Mouse (Mus musculus): ENCODE measurements around the gene Nyap1. TPM values are rescaled to one million over a fixed set of nuclear protein-coding genes. Genes with fewer than 3 reads are reported as not detected.

Gene Nyap1
- polyA plus RNA-seq, 1 experiment from 2014 or later: 5.1 TPM

- Histone ChIP-seq H3K36me3 (peaks cover 44% of the 10 kb centered on the region), H3K4me3 (peak overlapping the region; percentile 98), H3K27ac (replicated peaks) (peak overlapping the region; percentile 93), H3K4me1 (peaks cover 50% of the 10 kb centered on the region), H3K9me3 (replicated peaks) (no peaks in the 10 kb centered on the region), H3K27me3 (ENCODE audit: low read depth, poor library complexity, severe bottlenecking) (no peaks in the 10 kb centered on the region)
- DNase-seq (ENCODE audit: low spot score): peak; percentile 55
- WGBS: under 1% methylated on average over 83 of the region's 83 CpGs
Measured at GRCm38 (mm10) chr5:137779053-137779933, 37.9 kb upstream of the Nyap1 start.

GRCm38 (mm10) chr5:137778635-137779034 is 37.2 kb upstream of the Nyap1 start, which contains the start of gene Ppp1r35:
TSS of gene Ppp1r35 (plus strand) at chr5:137778849.
- peak; percentile 97 for DNase-seq (ENCODE audit: low spot score)
- under 1% methylated on average over 31 of the region's 31 CpGs for WGBS
- Histone ChIP-seq H3K36me3 (peaks cover 37% of the 10 kb centered on the region), H3K27ac (replicated peaks) (peak within 1 kb of the TSS; percentile 93), H3K4me3 (peak within 1 kb of the TSS; percentile 98), H3K27me3 (ENCODE audit: low read depth, poor library complexity, severe bottlenecking) (no peaks in the 10 kb centered on the region), H3K9me3 (replicated peaks) (no peaks in the 10 kb centered on the region), H3K4me1 (peaks cover 43% of the 10 kb centered on the region)

GRCm38 (mm10) chr5:137777267-137777845 is 35.9 kb upstream of the Nyap1 start:
- Histone ChIP-seq H3K27ac (replicated peaks) (no peak overlapping the region), H3K27me3 (ENCODE audit: low read depth, poor library complexity, severe bottlenecking) (no peaks in the 10 kb centered on the region), H3K4me1 (peaks cover 30% of the 10 kb centered on the region), H3K4me3 (peak overlapping the region; percentile 98; the same call in 1 of the 2 replicates), H3K9me3 (replicated peaks) (no peaks in the 10 kb centered on the region), H3K36me3 (peaks cover 25% of the 10 kb centered on the region)
- DNase-seq (ENCODE audit: low spot score): no peak
- WGBS: 94% methylated on average over 7 of the region's 7 CpGs

- H3K4me3 ChIP-seq: no peak overlapping the region
Measured at GRCm38 (mm10) chr5:137776408-137776918, 35.1 kb upstream of the Nyap1 start.

GRCm38 (mm10) chr5:137775587-137776290 is 34.3 kb upstream of the Nyap1 start:
- no peaks in the 10 kb centered on the region for H3K27me3 ChIP-seq (ENCODE audit: low read depth, poor library complexity, severe bottlenecking)
- H3K4me1 ChIP-seq: peaks cover 20% of the 10 kb centered on the region
- H3K9me3 ChIP-seq (replicated peaks): no peaks in the 10 kb centered on the region
- WGBS: 92% methylated on average over 2 of the region's 2 CpGs
- no peak for DNase-seq (ENCODE audit: low spot score)
- no peak overlapping the region for H3K27ac ChIP-seq (replicated peaks)
- H3K36me3 ChIP-seq: peaks cover 8% of the 10 kb centered on the region
- H3K4me3 ChIP-seq: no peak overlapping the region

More at GRCm38 (mm10) chr5:137776408-137776918, 35.1 kb upstream of the Nyap1 start:
- WGBS: 49% methylated on average over 5 of the region's 5 CpGs
- Histone ChIP-seq H3K27me3 (ENCODE audit: low read depth, poor library complexity, severe bottlenecking) (no peaks in the 10 kb centered on the region), H3K27ac (replicated peaks) (no peak overlapping the region), H3K4me1 (peaks cover 21% of the 10 kb centered on the region), H3K9me3 (replicated peaks) (no peaks in the 10 kb centered on the region), H3K36me3 (peaks cover 16% of the 10 kb centered on the region)
- DNase-seq (ENCODE audit: low spot score): no peak

- Histone ChIP-seq H3K4me1 (peaks cover 13% of the 10 kb centered on the region), H3K27ac (replicated peaks) (no peak overlapping the region), H3K27me3 (ENCODE audit: low read depth, poor library complexity, severe bottlenecking) (no peaks in the 10 kb centered on the region), H3K36me3 (no peaks in the 10 kb centered on the region), H3K4me3 (no peak overlapping the region), H3K9me3 (replicated peaks) (no peaks in the 10 kb centered on the region)
- DNase-seq (ENCODE audit: low spot score): no peak
Measured at GRCm38 (mm10) chr5:137772755-137773154, 31.3 kb upstream of the Nyap1 start.

- WGBS: 44% methylated on average over 2 of the region's 2 CpGs
- Histone ChIP-seq H3K27ac (replicated peaks) (no peak overlapping the region), H3K36me3 (no peaks in the 10 kb centered on the region), H3K9me3 (replicated peaks) (no peaks in the 10 kb centered on the region), H3K4me1 (peaks cover 14% of the 10 kb centered on the region), H3K27me3 (ENCODE audit: low read depth, poor library complexity, severe bottlenecking) (no peaks in the 10 kb centered on the region), H3K4me3 (no peak overlapping the region)
- DNase-seq (ENCODE audit: low spot score): peak; percentile 52
Measured at GRCm38 (mm10) chr5:137770709-137771108, 29.3 kb upstream of the Nyap1 start.

- H3K27ac ChIP-seq (replicated peaks): no peak overlapping the region
- H3K4me3 ChIP-seq: no peak overlapping the region
- H3K27me3 ChIP-seq (ENCODE audit: low read depth, poor library complexity, severe bottlenecking): no peaks in the 10 kb centered on the region
- peaks cover 20% of the 10 kb centered on the region for H3K4me1 ChIP-seq
- DNase-seq (ENCODE audit: low spot score): no peak
- WGBS: 46% methylated on average over 1 of the region's 1 CpGs
- H3K36me3 ChIP-seq: no peaks in the 10 kb centered on the region
- H3K9me3 ChIP-seq (replicated peaks): no peaks in the 10 kb centered on the region
Measured at GRCm38 (mm10) chr5:137768475-137768874, 27.1 kb upstream of the Nyap1 start.

- Histone ChIP-seq H3K9me3 (replicated peaks) (no peaks in the 10 kb centered on the region), H3K27ac (replicated peaks) (no peak overlapping the region), H3K27me3 (ENCODE audit: low read depth, poor library complexity, severe bottlenecking) (no peaks in the 10 kb centered on the region), H3K4me1 (peaks cover 20% of the 10 kb centered on the region), H3K4me3 (no peak overlapping the region), H3K36me3 (no peaks in the 10 kb centered on the region)
- 55% methylated on average over 3 of the region's 3 CpGs for WGBS
- no peak for DNase-seq (ENCODE audit: low spot score)
Measured at GRCm38 (mm10) chr5:137766270-137766669, 24.9 kb upstream of the Nyap1 start.

GRCm38 (mm10) chr5:137764609-137765340 is 23.4 kb upstream of the Nyap1 start:
- DNase-seq (ENCODE audit: low spot score): no peak
- 54% methylated on average over 9 of the region's 9 CpGs for WGBS

GRCm38 (mm10) chr5:137759971-137760412 is 18.6 kb upstream of the Nyap1 start:
- no peaks in the 10 kb centered on the region for H3K27me3 ChIP-seq (ENCODE audit: low read depth, poor library complexity, severe bottlenecking)
- H3K36me3 ChIP-seq: peaks cover 44% of the 10 kb centered on the region
- WGBS: 34% methylated on average over 4 of the region's 4 CpGs
- H3K4me1 ChIP-seq: peaks cover 13% of the 10 kb centered on the region
- H3K9me3 ChIP-seq (replicated peaks): no peaks in the 10 kb centered on the region
- DNase-seq (ENCODE audit: low spot score): peak; percentile 77
- H3K27ac ChIP-seq (replicated peaks): peak overlapping the region; percentile 24; the same call in 1 of the 2 replicates
- no peak overlapping the region for H3K4me3 ChIP-seq

More at GRCm38 (mm10) chr5:137764609-137765340, 23.4 kb upstream of the Nyap1 start:
- 0 out of 2 replicates have a peak overlapping the region, but pooled peaks have one; percentile 28 for H3K27ac ChIP-seq (replicated peaks)
- H3K9me3 ChIP-seq (replicated peaks): no peaks in the 10 kb centered on the region
- H3K27me3 ChIP-seq (ENCODE audit: low read depth, poor library complexity, severe bottlenecking): no peaks in the 10 kb centered on the region
- 0 out of 2 replicates have a peak, but pooled peaks cover 3% of the 10 kb centered on the region for H3K36me3 ChIP-seq
- H3K4me3 ChIP-seq: no peak overlapping the region
- H3K4me1 ChIP-seq: peaks cover 23% of the 10 kb centered on the region
